Mouse (Mus musculus): ENCODE measurements around the gene Mrap2. TPM values are rescaled to one million over a fixed set of nuclear protein-coding genes. Genes with fewer than 3 reads are reported as not detected.

Mrap2 gene
- total and polyA plus RNA-seq, 3 experiments = 0.15 TPM; not detected in 2

DNA sequence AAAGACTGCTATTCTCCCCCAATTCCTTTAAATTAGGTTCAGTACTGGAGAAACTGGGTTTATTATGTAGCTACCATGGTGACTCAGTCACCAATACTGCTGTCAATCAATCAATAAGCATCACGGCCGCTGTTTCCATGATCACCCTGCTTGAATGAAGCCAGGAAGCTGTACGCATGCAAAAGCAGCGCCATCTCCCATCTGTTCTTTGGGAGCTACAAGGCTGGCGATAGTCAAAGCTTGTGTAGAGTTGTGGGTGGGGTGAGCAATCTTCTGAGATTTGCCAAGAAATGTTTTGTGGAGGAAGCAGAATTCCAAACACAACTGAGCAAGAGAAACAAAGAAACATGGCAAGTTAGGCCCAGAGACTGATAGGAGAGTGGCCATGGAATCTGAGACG is 58.3 kb downstream of the Mrap2 start:
- TF ChIP-seq GATA1 (IDR thresholded peaks at IDR 0.05; ENCODE audit: low read depth, low read length) = no peak
- no peak for TF ChIP-seq MAZ (IDR thresholded peaks at IDR 0.05; ENCODE audit: low read depth, low read length)
- no peak for TF ChIP-seq MEF2A (IDR thresholded peaks at IDR 0.05; ENCODE audit: extremely low read depth, insufficient replicate concordance, low read depth, low read length, poor library complexity, severe bottlenecking)
- no peak for TF ChIP-seq RAD21 (IDR thresholded peaks at IDR 0.05; ENCODE audit: low read depth, low read length)
- TF ChIP-seq USF1 (IDR thresholded peaks at IDR 0.05; ENCODE audit: low read depth, low read length) = no peak
- no peak for TF ChIP-seq CHD2 (IDR thresholded peaks at IDR 0.05; ENCODE audit: low read length)
- TF ChIP-seq CHD1 (IDR thresholded peaks at IDR 0.05; ENCODE audit: low read depth, low read length) = no peak
- no peak for TF ChIP-seq GABPA (IDR thresholded peaks at IDR 0.05; ENCODE audit: low read depth, low read length)
- TF ChIP-seq ZMIZ1 (IDR thresholded peaks at IDR 0.05; ENCODE audit: low read depth, low read length) = no peak
- no peak for TF ChIP-seq MXI1 (IDR thresholded peaks at IDR 0.05; ENCODE audit: low read depth, low read length)
- TF ChIP-seq UBTF (IDR thresholded peaks at IDR 0.05; ENCODE audit: borderline replicate concordance, insufficient read depth, low read depth, low read length) = no peak
- TF ChIP-seq ZKSCAN1 (IDR thresholded peaks at IDR 0.05; ENCODE audit: low read depth, low read length) = no peak
- TF ChIP-seq POLR2A (IDR thresholded peaks at IDR 0.05; ENCODE audit: control insufficient read depth in 1 of 2, insufficient read depth in 1 of 2, low read depth in 1 of 2, low read length in 2 of 2, poor library complexity in 1 of 2) = no peak
- no peak for TF ChIP-seq MYB (IDR thresholded peaks at IDR 0.05; ENCODE audit: low read depth, low read length)
- no peak for TF ChIP-seq HCFC1 (IDR thresholded peaks at IDR 0.05; ENCODE audit: low read depth, low read length)
- TF ChIP-seq EP300 (IDR thresholded peaks at IDR 0.05; ENCODE audit: low read depth in 1 of 2, low read length in 2 of 2) = no peak
- no peak for TF ChIP-seq JUND (IDR thresholded peaks at IDR 0.05; ENCODE audit: low read depth, low read length)
- no peak for TF ChIP-seq E2F4 (IDR thresholded peaks at IDR 0.05; ENCODE audit: borderline replicate concordance, low read depth, low read length)
- TF ChIP-seq RCOR1 (IDR thresholded peaks at IDR 0.05; ENCODE audit: low read depth, low read length) = no peak
- no peak for TF ChIP-seq BHLHE40 (IDR thresholded peaks at IDR 0.05; ENCODE audit: borderline replicate concordance, low read depth, low read length)
- peaks cover 0 to 2% of the 10 kb centered on the region in 2 experiments; a peak in 1 of 4 replicates for H3K4me1 ChIP-seq (ENCODE audit: control insufficient read depth in 1 of 2, insufficient read depth in 2 of 2, low read length in 2 of 2)

DNA sequence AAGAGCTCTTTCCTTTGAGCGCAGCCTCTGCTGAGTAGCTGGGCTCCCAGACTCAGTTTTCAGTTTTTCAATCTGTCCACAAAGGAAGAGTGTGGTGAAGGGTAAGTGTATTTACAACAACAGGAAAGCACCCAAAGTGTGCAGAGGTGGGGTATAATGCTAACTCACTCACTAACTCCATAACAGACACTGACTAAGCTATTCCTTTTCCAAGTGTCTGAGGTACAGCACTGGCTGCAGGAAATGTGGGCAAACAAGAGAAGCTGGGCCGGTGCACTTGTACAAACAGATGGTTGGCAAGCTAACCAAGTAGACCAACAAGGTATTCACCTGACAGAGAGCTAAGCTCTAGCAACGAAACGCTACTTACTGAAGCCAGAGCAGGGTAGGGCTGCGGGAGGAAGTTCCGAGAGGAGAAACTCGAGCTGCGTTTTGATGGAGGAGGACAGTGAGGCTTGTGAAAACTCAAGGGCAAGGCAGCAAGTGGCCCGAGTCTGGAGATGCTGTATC is 66.8 kb downstream of the Mrap2 start:
- no peak overlapping the region for H3K27ac ChIP-seq (ENCODE audit: control insufficient read depth, low read depth, low read length)
- H3K79me2 ChIP-seq (ENCODE audit: control insufficient read depth, insufficient read depth, low read length, poor library complexity) = no peaks in the 10 kb centered on the region
- no peak for DNase-seq (ENCODE audit: low read depth, low spot score)
- peaks cover 0 to 2% of the 10 kb centered on the region in 2 experiments; a peak in 1 of 4 replicates for H3K4me1 ChIP-seq (ENCODE audit: control insufficient read depth in 1 of 2, insufficient read depth in 2 of 2, low read length in 2 of 2)
- H3K9me3 ChIP-seq (replicated peaks; ENCODE audit: insufficient read depth, low read length) = no peaks in the 10 kb centered on the region
- no peaks in the 10 kb centered on the region for H3K27me3 ChIP-seq (ENCODE audit: control insufficient read depth in 1 of 2, insufficient read depth in 2 of 2, low read length in 2 of 2)
- TF ChIP-seq MYC (IDR thresholded peaks at IDR 0.05; ENCODE audit: low read depth, low read length) (no peak), USF2 (IDR thresholded peaks at IDR 0.05; ENCODE audit: borderline replicate concordance in 1 of 2, insufficient read depth in 1 of 2, low read depth in 1 of 2, low read length in 2 of 2) (no peak), KAT2A (conservative IDR thresholded peaks at IDR 0.05; ENCODE audit: low read depth, low read length) (no peak), NELFE (IDR thresholded peaks at IDR 0.05; ENCODE audit: low read depth, low read length) (no peak), USF1 (IDR thresholded peaks at IDR 0.05; ENCODE audit: low read depth, low read length) (no peak)
- no peak overlapping the region for H3K4me3 ChIP-seq (ENCODE audit: control insufficient read depth in 1 of 2, insufficient read depth in 1 of 2, low read depth in 2 of 2, low read length in 2 of 2)
- peaks cover 0 to 15% of the 10 kb centered on the region in 2 experiments; a peak in 3 of 4 replicates for H3K36me3 ChIP-seq (ENCODE audit: control insufficient read depth in 1 of 2, insufficient read depth in 2 of 2, low read length in 2 of 2)
- no peak overlapping the region for H3K9ac ChIP-seq (ENCODE audit: control insufficient read depth, low read depth, low read length, poor library complexity, severe bottlenecking)

More for the DNA sequence above, 58.3 kb downstream of the Mrap2 start:
- DNase-seq (ENCODE audit: low read depth, low spot score) = no peak
- no peak overlapping the region for H3K4me3 ChIP-seq (ENCODE audit: control insufficient read depth in 1 of 2, insufficient read depth in 1 of 2, low read depth in 2 of 2, low read length in 2 of 2)
- H3K79me2 ChIP-seq (ENCODE audit: control insufficient read depth, insufficient read depth, low read length, poor library complexity) = no peaks in the 10 kb centered on the region
- no peaks in the 10 kb centered on the region for H3K9me3 ChIP-seq (replicated peaks; ENCODE audit: insufficient read depth, low read length)
- no peaks in the 10 kb centered on the region for H3K27me3 ChIP-seq (ENCODE audit: control insufficient read depth in 1 of 2, insufficient read depth in 2 of 2, low read length in 2 of 2)
- peaks cover 0 to 8% of the 10 kb centered on the region in 2 experiments; a peak in 2 of 4 replicates for H3K36me3 ChIP-seq (ENCODE audit: control insufficient read depth in 1 of 2, insufficient read depth in 2 of 2, low read length in 2 of 2)
- no peak overlapping the region for H3K27ac ChIP-seq (ENCODE audit: control insufficient read depth, low read depth, low read length)
- H3K9ac ChIP-seq (ENCODE audit: control insufficient read depth, low read depth, low read length, poor library complexity, severe bottlenecking) = no peak overlapping the region
